Mouse (Mus musculus): ENCODE data around the gene Dpf1.

Gene Dpf1

GRCm38 (mm10) chr7:29313051-29313450, 9.3 kb downstream of the Dpf1 start:
- DNase-seq, result no peak

GRCm38 (mm10) chr7:29313572-29314261, 10.0 kb downstream of the Dpf1 start:
- no peak for DNase-seq

- no peak for DNase-seq
These were observed 11.3 kb downstream of the Dpf1 start for GRCm38 (mm10) chr7:29314844-29315628.

- DNase-seq, result no peak
These were observed 12.5 kb downstream of the Dpf1 start for GRCm38 (mm10) chr7:29316137-29316734.

- peak in 1 of 2 experiments; percentile 46 for DNase-seq
These were observed 13.2 kb downstream of the Dpf1 start for GRCm38 (mm10) chr7:29316976-29317375.

- DNase-seq, result peak; percentile 61 to 66
These were observed 13.8 kb downstream of the Dpf1 start for GRCm38 (mm10) chr7:29317558-29317957.

- peak in 1 of 2 experiments; percentile 34 for DNase-seq
These were observed 14.6 kb downstream of the Dpf1 start for GRCm38 (mm10) chr7:29318115-29318911.

GRCm38 (mm10) chr7:29319337-29320307, 15.9 kb downstream of the Dpf1 start:
- peak in 1 of 2 experiments; percentile 42 for DNase-seq

- no peak for DNase-seq
These were observed 23.3 kb downstream of the Dpf1 start for GRCm38 (mm10) chr7:29327087-29327486.

GRCm38 (mm10) chr7:29328984-29329383, 25.2 kb downstream of the Dpf1 start:
- DNase-seq, result no peak

- DNase-seq, result no peak
These were observed 30.4 kb downstream of the Dpf1 start for GRCm38 (mm10) chr7:29334156-29334555.

- DNase-seq, result no peak
These were observed 31.5 kb downstream of the Dpf1 start for GRCm38 (mm10) chr7:29335276-29335675.

- no peak for DNase-seq
These were observed 32.3 kb downstream of the Dpf1 start for GRCm38 (mm10) chr7:29335841-29336671.

GRCm38 (mm10) chr7:29336795-29337319, 33.1 kb downstream of the Dpf1 start:
- DNase-seq, result no peak

- DNase-seq, result no peak
These were observed 34.0 kb downstream of the Dpf1 start for GRCm38 (mm10) chr7:29337766-29338165.

- no peak for DNase-seq
These were observed 34.7 kb downstream of the Dpf1 start for GRCm38 (mm10) chr7:29338351-29338919.

GRCm38 (mm10) chr7:29338984-29339679, 35.4 kb downstream of the Dpf1 start:
- DNase-seq, result no peak

GRCm38 (mm10) chr7:29340247-29340646, 36.5 kb downstream of the Dpf1 start:
- DNase-seq, result no peak

GRCm38 (mm10) chr7:29340838-29341237, 37.1 kb downstream of the Dpf1 start:
- no peak for DNase-seq
